13 mouse cellular contexts compared by ENCODE assay signal in genomic region chr6:89046476-89046875, GRCm38 (mm10).
DNase-seq lines count a peak whose midpoint lies in the region; TF ChIP-seq lines count a peak whose summit lies in the region.
"Had no signal": no experiment of that assay in that cellular context is flagged by ENCODE, and none has a peak within 500 bp of the region (broad histone marks: within the 10 kb centered on the region; RNA-seq: fewer than 3 reads in every experiment).

No protein-coding gene starts in this region.

- peak; percentile 17 for DNase-seq in embryo, embryonic 10 days (ENCODE audit: low spot score)
- no peak for DNase-seq in embryo, embryonic 10.5 days (ENCODE audit: low spot score)
- no peak for DNase-seq in layer of hippocampus, adult 2 months (ENCODE audit: low spot score in 2 of 2)
- DNase-seq in layer of hippocampus, postnatal 25 days (ENCODE audit: extremely low spot score in 1 of 2, low spot score in 1 of 2) = no peak
- DNase-seq in right cerebral cortex, postnatal 4 days = peak; percentile 54
- DNase-seq in right cerebral cortex, adult 18-20 months = no peak
- DNase-seq in splenic B cell, adult 2 months (ENCODE audit: low read depth, low spot score) = peak; percentile 26
- no peak for DNase-seq in yolk sac, embryonic 10.5 days (ENCODE audit: low spot score)
- DNase-seq: adrenal gland, adult 2 months; cerebellum, adult 11-12 months had no signal

- H3K4me3 ChIP-seq in layer of hippocampus, adult 2 months = no peak overlapping the region
- H3K4me3 ChIP-seq: embryonic facial prominence, embryonic 13.5 days; heart, embryonic 10.5 days had no signal

- no peak overlapping the region for H3K27ac ChIP-seq in layer of hippocampus, adult 2 months
- H3K27ac ChIP-seq: embryonic facial prominence, embryonic 13.5 days; heart, embryonic 10.5 days; macrophage had no signal

- TF ChIP-seq CTCF in layer of hippocampus, adult 2 months (conservative IDR thresholded peaks at IDR 0.05) = peak; percentile 62

- no peaks in the 10 kb centered on the region for H3K27me3 ChIP-seq in splenic B cell, adult 2 months (ENCODE audit: control insufficient read depth, insufficient read depth, low read length, poor library complexity, severe bottlenecking)
- H3K27me3 ChIP-seq: embryonic facial prominence, embryonic 13.5 days had no signal

- no peaks in the 10 kb centered on the region for H3K36me3 ChIP-seq in splenic B cell, adult 2 months (ENCODE audit: control insufficient read depth, insufficient read depth, low read length, poor library complexity, severe bottlenecking)
- H3K36me3 ChIP-seq: embryonic facial prominence, embryonic 13.5 days; heart, embryonic 10.5 days had no signal

Comparison
In these comparisons a context has a peak if more than half of its experiments do, and no peak if none do; other contexts are left out.
1. DNase-seq: peak in embryo, embryonic 10 days (single experiment), right cerebral cortex, postnatal 4 days (single experiment) and splenic B cell, adult 2 months (single experiment); none in embryo, embryonic 10.5 days (single experiment), layer of hippocampus, adult 2 months (0 of 2), layer of hippocampus, postnatal 25 days (0 of 2), right cerebral cortex, adult 18-20 months (single experiment) and yolk sac, embryonic 10.5 days (single experiment).